Mouse (Mus musculus): ENCODE measurements around the gene Il4ra. TPM values are rescaled to one million over a fixed set of nuclear protein-coding genes. Genes with fewer than 3 reads are reported as not detected.

Gene Il4ra
- polyA plus RNA-seq, 1 experiment from 2014 or later, result 2.5 TPM

DNA sequence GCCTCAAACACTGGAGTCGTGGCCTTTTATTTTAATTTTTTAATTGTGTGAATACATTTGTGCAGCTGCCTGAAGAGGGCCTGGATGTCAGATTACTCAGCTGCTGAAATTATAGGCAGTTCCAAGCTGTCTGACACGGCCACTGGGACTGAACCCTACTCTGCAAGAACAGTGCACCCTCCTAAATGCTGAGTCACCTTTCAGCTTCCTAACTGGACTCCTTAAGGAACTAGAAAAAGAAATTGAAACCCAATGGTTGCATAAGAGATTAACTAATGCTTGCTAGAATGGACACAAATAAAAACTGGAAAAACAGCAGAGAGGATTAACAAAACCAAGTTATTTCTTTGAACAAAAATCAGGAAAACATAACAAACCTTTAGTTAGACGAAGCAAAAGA, 44.5 kb downstream of the Il4ra start:
- ATAC-seq (ENCODE audit: low FRiP score) (no peak), DNase-seq (ENCODE audit: low spot score) (no peak)
- 75% methylated on average over 3 of the region's 3 CpGs for WGBS
- H3K36me3 ChIP-seq (ENCODE audit: control insufficient read depth, insufficient read depth, low read length), result no peaks in the 10 kb centered on the region
- no peak overlapping the region for H3K27ac ChIP-seq (ENCODE audit: low read depth, low read length)
- no peak overlapping the region for H3K4me2 ChIP-seq (replicated peaks; ENCODE audit: low read depth, low read length)
- no peak overlapping the region for H3K4me3 ChIP-seq (ENCODE audit: low read depth, low read length)
- no peaks in the 10 kb centered on the region for H3K27me3 ChIP-seq (ENCODE audit: control insufficient read depth, insufficient read depth, low read length)
- no peaks in the 10 kb centered on the region for H3K4me1 ChIP-seq (replicated peaks; ENCODE audit: control insufficient read depth, insufficient read depth, low read length)
- H3K9me3 ChIP-seq (ENCODE audit: control insufficient read depth, low read length), result no peaks in the 10 kb centered on the region
- H3K9ac ChIP-seq (ENCODE audit: low read depth, low read length), result no peak overlapping the region

DNA sequence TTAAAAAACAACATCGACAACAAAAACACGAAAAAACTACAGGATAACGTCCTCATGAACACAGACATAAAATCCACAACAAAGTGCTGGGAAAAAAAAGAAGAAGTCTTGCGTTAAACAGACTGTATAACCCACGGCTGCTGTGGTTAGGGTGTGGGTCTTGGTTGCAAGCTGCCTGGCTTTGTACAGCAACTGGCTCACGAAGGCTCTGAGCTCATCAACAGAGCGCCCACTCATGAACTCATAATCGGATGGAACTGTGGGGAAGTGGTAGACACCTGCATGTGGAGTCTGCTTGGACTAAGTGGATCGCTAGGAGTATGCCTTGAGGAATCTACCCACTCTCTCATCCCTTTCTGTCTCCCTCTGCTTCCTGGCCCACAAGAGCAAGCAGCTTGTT, 45.2 kb downstream of the Il4ra start:
- Histone ChIP-seq H3K9me3 (ENCODE audit: control insufficient read depth, low read length) (no peaks in the 10 kb centered on the region), H3K36me3 (ENCODE audit: control insufficient read depth, insufficient read depth, low read length) (no peaks in the 10 kb centered on the region), H3K4me2 (replicated peaks; ENCODE audit: low read depth, low read length) (no peak overlapping the region), H3K27ac (ENCODE audit: low read depth, low read length) (no peak overlapping the region), H3K27me3 (ENCODE audit: control insufficient read depth, insufficient read depth, low read length) (no peaks in the 10 kb centered on the region), H3K4me1 (replicated peaks; ENCODE audit: control insufficient read depth, insufficient read depth, low read length) (no peaks in the 10 kb centered on the region), H3K4me3 (ENCODE audit: low read depth, low read length) (no peak overlapping the region), H3K9ac (ENCODE audit: low read depth, low read length) (no peak overlapping the region)
- DNase-seq (ENCODE audit: low spot score) (no peak), ATAC-seq (ENCODE audit: low FRiP score) (no peak)
- WGBS, result 93% methylated on average over 9 of the region's 9 CpGs

DNA sequence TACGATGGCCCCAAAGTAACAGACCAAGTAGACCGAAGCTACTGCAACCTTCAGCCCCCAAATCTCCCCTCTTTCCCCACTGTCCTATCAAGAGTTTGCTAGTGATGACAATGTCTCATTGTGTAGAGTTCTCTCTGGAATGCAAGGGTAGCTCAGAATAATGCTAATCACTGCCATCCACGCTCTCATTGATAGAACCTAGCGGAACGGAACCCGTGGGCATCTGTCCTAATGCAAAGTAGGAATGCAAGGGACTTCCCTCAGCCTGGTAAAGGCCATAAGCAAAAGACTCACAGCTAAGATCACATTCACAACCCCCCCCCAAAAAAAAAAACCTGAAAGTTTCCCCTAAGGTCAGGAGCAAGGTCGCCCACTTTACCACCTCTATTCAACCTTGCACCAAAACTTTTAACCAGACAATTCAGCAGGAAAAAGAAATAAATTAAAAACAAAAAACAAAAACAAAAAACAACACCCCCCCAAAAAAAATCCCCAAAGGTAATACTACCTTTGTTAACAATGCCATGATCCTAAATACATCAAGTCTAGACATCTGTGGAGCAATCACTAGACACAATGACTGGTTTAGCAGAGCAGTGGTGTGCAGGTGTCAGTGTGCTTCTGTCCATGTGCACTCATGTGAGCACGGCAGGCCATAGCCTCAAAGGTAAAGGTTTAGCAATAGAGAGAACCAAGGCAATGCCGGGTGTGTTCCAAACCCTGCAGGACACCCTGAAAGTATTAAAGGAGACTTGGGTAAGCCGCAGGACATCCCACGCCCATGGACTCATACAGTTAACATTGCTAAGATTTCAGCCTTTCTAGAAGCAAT, 45.8 kb downstream of the Il4ra start:
- Histone ChIP-seq H3K4me1 (replicated peaks; ENCODE audit: control insufficient read depth, insufficient read depth, low read length) (no peaks in the 10 kb centered on the region), H3K27ac (ENCODE audit: low read depth, low read length) (no peak overlapping the region), H3K9ac (ENCODE audit: low read depth, low read length) (no peak overlapping the region), H3K4me2 (replicated peaks; ENCODE audit: low read depth, low read length) (no peak overlapping the region), H3K9me3 (ENCODE audit: control insufficient read depth, low read length) (no peaks in the 10 kb centered on the region), H3K36me3 (ENCODE audit: control insufficient read depth, insufficient read depth, low read length) (no peaks in the 10 kb centered on the region), H3K27me3 (ENCODE audit: control insufficient read depth, insufficient read depth, low read length) (no peaks in the 10 kb centered on the region), H3K4me3 (ENCODE audit: low read depth, low read length) (no peak overlapping the region)
- ATAC-seq (ENCODE audit: low FRiP score) (no peak), DNase-seq (ENCODE audit: low spot score) (no peak)
- 82% methylated on average over 11 of the region's 11 CpGs for WGBS

DNA sequence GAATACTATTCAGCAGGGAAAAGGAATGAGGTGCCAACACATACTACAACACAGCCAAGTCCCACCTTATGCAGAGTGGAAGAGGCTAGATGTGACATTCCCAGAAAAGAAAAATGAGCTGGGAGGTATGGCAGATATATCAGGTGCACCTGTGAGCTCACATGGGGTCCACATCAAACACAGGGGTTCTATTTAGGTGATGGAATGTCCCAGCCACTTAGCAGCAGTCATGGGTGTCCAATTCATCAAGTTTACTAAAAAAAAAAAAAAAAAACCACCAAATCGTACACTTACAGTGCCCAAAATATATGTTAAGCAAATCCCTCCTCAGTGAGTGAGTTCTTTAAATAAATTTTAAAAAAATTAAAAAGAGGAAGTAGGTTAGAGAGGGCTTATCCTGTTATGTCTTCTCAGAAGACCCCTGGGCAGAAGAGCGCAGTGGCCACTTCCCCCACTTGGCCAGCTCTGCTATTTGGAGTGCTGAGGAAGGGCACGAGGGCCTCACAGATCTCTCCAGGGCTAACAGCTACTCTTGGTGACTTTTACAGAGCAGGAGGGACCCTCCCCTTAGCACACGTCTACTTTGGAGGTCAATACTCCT, 47.6 kb downstream of the Il4ra start:
- ATAC-seq (ENCODE audit: low FRiP score) (no peak), DNase-seq (ENCODE audit: low spot score) (no peak)
- H3K27ac ChIP-seq (ENCODE audit: low read depth, low read length), result no peak overlapping the region
- no peaks in the 10 kb centered on the region for H3K4me1 ChIP-seq (replicated peaks; ENCODE audit: control insufficient read depth, insufficient read depth, low read length)
- no peaks in the 10 kb centered on the region for H3K36me3 ChIP-seq (ENCODE audit: control insufficient read depth, insufficient read depth, low read length)
- no peak overlapping the region for H3K4me2 ChIP-seq (replicated peaks; ENCODE audit: low read depth, low read length)
- H3K9ac ChIP-seq (ENCODE audit: low read depth, low read length), result no peak overlapping the region
- no peak overlapping the region for H3K4me3 ChIP-seq (ENCODE audit: low read depth, low read length)
- no peaks in the 10 kb centered on the region for H3K27me3 ChIP-seq (ENCODE audit: control insufficient read depth, insufficient read depth, low read length)
- WGBS, result 72% methylated on average over 4 of the region's 4 CpGs
- H3K9me3 ChIP-seq (ENCODE audit: control insufficient read depth, low read length), result no peaks in the 10 kb centered on the region

DNA sequence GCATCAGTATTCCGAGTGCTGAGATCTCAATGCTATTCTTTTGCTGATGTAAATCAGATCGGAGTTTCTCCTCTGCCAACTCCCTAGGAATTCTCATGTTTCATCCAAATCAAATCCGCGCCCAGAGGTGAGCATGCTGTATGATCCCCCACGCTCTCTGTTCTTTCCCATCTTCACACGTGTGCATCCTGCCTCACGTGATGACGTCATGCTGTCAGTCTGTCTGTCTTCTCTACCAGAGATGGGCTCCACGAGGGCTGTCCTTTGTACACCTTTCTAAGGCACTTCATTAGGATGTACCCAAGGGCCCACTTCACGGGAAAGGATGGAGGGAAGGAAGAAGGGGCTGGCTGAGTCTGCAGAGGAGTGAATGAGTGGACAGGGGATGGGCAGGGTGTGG, 48.2 kb downstream of the Il4ra start:
- DNase-seq (ENCODE audit: low spot score), result no peak
- no peaks in the 10 kb centered on the region for H3K4me1 ChIP-seq (replicated peaks; ENCODE audit: control insufficient read depth, insufficient read depth, low read length)

DNA sequence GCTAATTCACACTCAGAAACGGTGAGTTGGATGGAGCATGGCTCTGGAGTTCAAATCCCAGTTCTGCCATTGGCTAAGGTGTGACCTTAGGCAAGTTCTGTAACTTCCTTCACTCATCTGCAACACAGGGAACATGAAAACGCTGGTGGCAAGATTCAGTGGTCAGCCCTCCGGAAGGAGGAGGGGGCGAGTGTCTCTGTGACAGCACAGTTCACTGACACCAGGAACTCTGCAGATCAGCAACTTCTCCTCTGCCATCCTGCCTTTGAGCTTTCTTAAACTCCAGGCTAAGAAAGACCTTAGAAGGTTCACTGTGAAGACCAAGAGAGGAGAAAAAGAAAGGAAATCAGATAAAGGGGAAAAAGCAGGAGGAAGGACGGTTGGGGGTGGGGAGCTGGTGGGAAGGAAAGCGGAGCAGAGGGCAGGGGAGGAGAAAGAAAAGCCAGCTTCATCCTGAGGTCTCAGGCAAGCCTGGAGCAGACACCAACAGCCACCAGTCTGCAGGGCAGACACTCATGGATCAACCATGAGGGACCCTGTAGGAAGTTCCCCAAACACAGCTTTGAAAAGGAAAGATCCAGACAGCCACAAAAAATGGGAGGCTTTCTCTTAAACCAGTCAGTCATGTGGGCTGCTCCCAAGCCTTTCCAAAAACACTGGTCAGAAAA, 48.8 kb downstream of the Il4ra start:
- no peak overlapping the region for H3K4me2 ChIP-seq (replicated peaks; ENCODE audit: low read depth, low read length)
- no peak overlapping the region for H3K4me3 ChIP-seq (ENCODE audit: low read depth, low read length)
- 56% methylated on average over 6 of the region's 6 CpGs for WGBS
- H3K27ac ChIP-seq (ENCODE audit: low read depth, low read length), result no peak overlapping the region
- H3K4me1 ChIP-seq (replicated peaks; ENCODE audit: control insufficient read depth, insufficient read depth, low read length), result no peaks in the 10 kb centered on the region
- H3K36me3 ChIP-seq (ENCODE audit: control insufficient read depth, insufficient read depth, low read length), result no peaks in the 10 kb centered on the region
- no peak overlapping the region for H3K9ac ChIP-seq (ENCODE audit: low read depth, low read length)
- no peaks in the 10 kb centered on the region for H3K9me3 ChIP-seq (ENCODE audit: control insufficient read depth, low read length)
- ATAC-seq (ENCODE audit: low FRiP score) (no peak), DNase-seq (ENCODE audit: low spot score) (no peak)
- no peaks in the 10 kb centered on the region for H3K27me3 ChIP-seq (ENCODE audit: control insufficient read depth, insufficient read depth, low read length)

More for the DNA sequence above, 48.2 kb downstream of the Il4ra start:
- H3K36me3 ChIP-seq (ENCODE audit: control insufficient read depth, insufficient read depth, low read length), result no peaks in the 10 kb centered on the region
- no peak overlapping the region for H3K27ac ChIP-seq (ENCODE audit: low read depth, low read length)
- H3K9ac ChIP-seq (ENCODE audit: low read depth, low read length), result no peak overlapping the region
- no peak overlapping the region for H3K4me2 ChIP-seq (replicated peaks; ENCODE audit: low read depth, low read length)
- H3K9me3 ChIP-seq (ENCODE audit: control insufficient read depth, low read length), result no peaks in the 10 kb centered on the region
- no peak overlapping the region for H3K4me3 ChIP-seq (ENCODE audit: low read depth, low read length)
- no peaks in the 10 kb centered on the region for H3K27me3 ChIP-seq (ENCODE audit: control insufficient read depth, insufficient read depth, low read length)
- ATAC-seq (ENCODE audit: low FRiP score), result no peak
- WGBS, result 79% methylated on average over 10 of the region's 10 CpGs

DNA sequence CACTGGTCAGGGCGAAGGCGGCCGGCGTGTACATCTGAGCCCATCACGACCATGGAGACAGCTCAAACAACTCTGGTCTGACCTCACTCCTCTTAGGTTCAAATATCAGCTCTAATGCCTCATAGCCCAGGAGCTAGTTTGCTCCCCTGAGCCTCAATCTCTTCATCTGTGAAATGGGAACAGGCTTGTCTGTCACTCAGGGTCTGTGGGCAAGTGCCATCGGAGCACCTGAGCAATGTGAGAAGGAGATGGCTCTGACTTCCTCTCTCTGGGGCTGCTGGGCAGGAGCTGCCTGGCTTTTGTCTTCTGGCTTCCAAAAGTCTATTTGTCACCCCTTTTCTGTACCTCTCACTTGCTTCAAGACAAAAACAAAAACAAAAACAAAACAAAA, 49.4 kb downstream of the Il4ra start:
- no peaks in the 10 kb centered on the region for H3K4me1 ChIP-seq (replicated peaks; ENCODE audit: control insufficient read depth, insufficient read depth, low read length)

DNA sequence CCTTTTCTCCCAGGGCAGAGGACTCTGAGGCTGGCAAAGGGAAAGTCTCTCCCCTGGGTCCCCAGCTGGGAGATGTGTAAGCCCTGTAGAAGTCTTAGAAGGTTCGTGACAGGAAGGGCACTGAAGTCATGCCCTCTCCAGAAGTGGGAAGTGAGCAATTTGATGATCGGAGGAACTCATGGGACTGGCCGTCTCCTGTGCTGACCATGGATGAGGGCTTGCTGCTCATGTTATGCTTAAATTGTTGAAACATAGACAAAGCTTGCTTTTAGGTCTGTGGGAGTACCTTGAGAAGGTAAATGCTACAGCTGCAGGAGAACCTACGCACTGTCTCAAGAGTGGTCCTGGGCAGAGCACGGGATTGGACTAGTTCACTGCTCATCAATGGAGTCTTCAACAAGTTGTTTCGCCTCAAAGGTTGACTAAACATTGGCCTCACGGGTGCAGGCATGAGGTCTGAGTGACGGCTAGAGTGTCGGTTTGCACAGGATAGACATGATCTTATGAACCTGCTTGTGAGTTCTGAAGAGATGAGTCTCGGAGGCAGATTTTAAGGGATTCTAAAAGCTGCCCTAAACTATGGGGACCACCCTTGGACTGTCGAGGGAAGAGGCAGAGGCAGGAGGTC, 50.0 kb downstream of the Il4ra start:
- H3K27ac ChIP-seq (ENCODE audit: low read depth, low read length), result no peak overlapping the region
- H3K4me2 ChIP-seq (replicated peaks; ENCODE audit: low read depth, low read length), result no peak overlapping the region
- ATAC-seq (ENCODE audit: low FRiP score) (no peak), DNase-seq (ENCODE audit: low spot score) (no peak)
- H3K4me1 ChIP-seq (replicated peaks; ENCODE audit: control insufficient read depth, insufficient read depth, low read length), result no peaks in the 10 kb centered on the region
- H3K27me3 ChIP-seq (ENCODE audit: control insufficient read depth, insufficient read depth, low read length), result no peaks in the 10 kb centered on the region
- no peak overlapping the region for H3K9ac ChIP-seq (ENCODE audit: low read depth, low read length)
- no peak overlapping the region for H3K4me3 ChIP-seq (ENCODE audit: low read depth, low read length)
- no peaks in the 10 kb centered on the region for H3K9me3 ChIP-seq (ENCODE audit: control insufficient read depth, low read length)
- H3K36me3 ChIP-seq (ENCODE audit: control insufficient read depth, insufficient read depth, low read length), result no peaks in the 10 kb centered on the region
- WGBS, result 76% methylated on average over 11 of the region's 11 CpGs

More for the DNA sequence above, 49.4 kb downstream of the Il4ra start:
- no peak for DNase-seq (ENCODE audit: low spot score)
- H3K9me3 ChIP-seq (ENCODE audit: control insufficient read depth, low read length), result no peaks in the 10 kb centered on the region
- ATAC-seq (ENCODE audit: low FRiP score), result no peak
- no peak overlapping the region for H3K4me2 ChIP-seq (replicated peaks; ENCODE audit: low read depth, low read length)
- WGBS, result 90% methylated on average over 6 of the region's 6 CpGs
- no peaks in the 10 kb centered on the region for H3K36me3 ChIP-seq (ENCODE audit: control insufficient read depth, insufficient read depth, low read length)
- H3K27me3 ChIP-seq (ENCODE audit: control insufficient read depth, insufficient read depth, low read length), result no peaks in the 10 kb centered on the region
- no peak overlapping the region for H3K4me3 ChIP-seq (ENCODE audit: low read depth, low read length)
- H3K27ac ChIP-seq (ENCODE audit: low read depth, low read length), result no peak overlapping the region
- no peak overlapping the region for H3K9ac ChIP-seq (ENCODE audit: low read depth, low read length)

Measured in hindbrain, embryonic 11.5 days (tissue).